Mouse (Mus musculus): ENCODE results near the gene Pld3.

DNA sequence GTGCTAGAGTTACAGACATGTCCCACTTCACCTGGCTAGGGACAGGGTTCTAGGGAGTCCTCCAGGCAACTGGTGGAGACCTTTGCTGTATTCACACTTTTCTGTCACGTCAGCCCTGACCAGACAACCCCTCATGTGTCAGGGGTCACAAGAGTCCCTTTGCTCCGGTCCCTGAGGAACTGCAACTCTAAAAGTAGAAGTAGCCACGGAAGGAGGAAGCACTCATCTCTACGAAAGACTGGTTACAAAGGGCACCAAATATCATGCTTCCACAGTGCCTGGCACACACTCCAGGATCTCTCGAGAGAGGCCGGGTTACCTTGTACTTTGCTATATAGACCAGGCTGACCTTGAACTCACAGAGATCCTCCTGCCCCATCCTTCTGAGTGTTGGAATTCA, 16.4 kb downstream of the Pld3 start:
- TF ChIP-seq CTCF (IDR thresholded peaks at IDR 0.05; ENCODE audit: control insufficient read depth, insufficient read depth, insufficient read length), result no peak
- TF ChIP-seq MYOD1 (IDR thresholded peaks at IDR 0.05; ENCODE audit: control insufficient read depth, insufficient read length, low read depth), result no peak
- no peak for TF ChIP-seq FOSL1 (IDR thresholded peaks at IDR 0.05; ENCODE audit: insufficient read depth, low read length, poor library complexity, severe bottlenecking)
- TF ChIP-seq CEBPB (IDR thresholded peaks at IDR 0.05; ENCODE audit: low read depth), result no peak
- TF ChIP-seq USF1 (IDR thresholded peaks at IDR 0.05; ENCODE audit: low read depth), result no peak
- no peak for TF ChIP-seq MAX (IDR thresholded peaks at IDR 0.05)
- TF ChIP-seq MYOG (IDR thresholded peaks at IDR 0.05; ENCODE audit: control insufficient read depth, extremely low read depth, insufficient read length), result no peak
